Mouse (Mus musculus): ENCODE results near the gene Gfi1b. TPM values are rescaled to one million over a fixed set of nuclear protein-coding genes. Genes with fewer than 3 reads are reported as not detected.

The Gfi1b gene
- polyA plus RNA-seq (2012; rRNA removed), result 0.03 TPM in 1 of 2 replicates, not detected in the other

GRCm38 (mm10) chr2:28621664-28622171, at the start of gene Gfi1b:
Gene Gfi1b, minus strand, starts transcription at chr2:28621982.

GRCm38 (mm10) chr2:28640461-28641424, 19.0 kb upstream of the Gfi1b start, which contains the start of gene Tsc1:
Gene Tsc1, plus strand, starts transcription at chr2:28641228.

GRCm38 (mm10) chr2:28583651-28584050, 38.1 kb downstream of the Gfi1b start, which contains the start of gene Gtf3c5:
Gene Gtf3c5, minus strand, starts transcription at chr2:28583751.

GRCm38 (mm10) chr2:28563303-28563702, 58.5 kb downstream of the Gfi1b start, which contains the start of gene Cel:
Gene Cel, minus strand, starts transcription at chr2:28563403.

Other genes starting within 250 kb of the Gfi1b start
- 23.4 TPM in 2 replicates for gene Ppp1r26, start 175.2 kb downstream of the Gfi1b start, polyA plus RNA-seq (2012; rRNA removed)
- gene 1700007K13Rik, start 155.7 kb downstream of the Gfi1b start, polyA plus RNA-seq (2012; rRNA removed), result 2.3 and 3.1 TPM in 2 replicates
- 42.0 and 43.0 TPM in 2 replicates for gene Mrps2, start 153.9 kb downstream of the Gfi1b start, polyA plus RNA-seq (2012; rRNA removed)
- gene Gbgt1, start 125.1 kb downstream of the Gfi1b start, polyA plus RNA-seq (2012; rRNA removed), result 1.4 TPM in 2 replicates
- gene Gm10134, start 115.9 kb downstream of the Gfi1b start, polyA plus RNA-seq (2012; rRNA removed), result 0.47 and 0.78 TPM in 2 replicates
- gene Ralgds, start 108.9 kb downstream of the Gfi1b start, polyA plus RNA-seq (2012; rRNA removed), result 166 and 171 TPM in 2 replicates
- 0.05 and 0.08 TPM in 2 replicates for gene Cel, start 58.6 kb downstream of the Gfi1b start, polyA plus RNA-seq (2012; rRNA removed)
- 38.7 and 40.5 TPM in 2 replicates for gene Gtf3c5, start 38.2 kb downstream of the Gfi1b start, polyA plus RNA-seq (2012; rRNA removed)
- 38.8 and 39.1 TPM in 2 replicates for gene Tsc1, start 19.2 kb upstream of the Gfi1b start, polyA plus RNA-seq (2012; rRNA removed)
- gene Spaca9, start 77.7 kb upstream of the Gfi1b start, polyA plus RNA-seq (2012; rRNA removed), result 0.88 and 1.3 TPM in 2 replicates
- 1.7 and 2.0 TPM in 2 replicates for gene Ak8, start 78.2 kb upstream of the Gfi1b start, polyA plus RNA-seq (2012; rRNA removed)
- 23.3 and 23.5 TPM in 2 replicates for gene Gtf3c4, start 218.4 kb upstream of the Gfi1b start, polyA plus RNA-seq (2012; rRNA removed)
- 12.5 and 12.9 TPM in 2 replicates for gene Ddx31, start 218.4 kb upstream of the Gfi1b start, polyA plus RNA-seq (2012; rRNA removed)